Mouse (Mus musculus): ENCODE results near the gene Btbd11. TPM values are rescaled to one million over a fixed set of nuclear protein-coding genes. Genes with fewer than 3 reads are reported as not detected.
A peak's percentile ranks its signal among the peaks of the same experiment; 100 is the strongest.

Gene Btbd11
- total RNA-seq, 2 experiments from 2014 or later: 17.6 to 18.5 TPM

GRCm38 (mm10) chr10:85475642-85476345 is 89.2 kb downstream of the Btbd11 start:
- DNase-seq (ENCODE audit: low spot score in 2 of 2): no peak

GRCm38 (mm10) chr10:85479959-85480625 is 93.5 kb downstream of the Btbd11 start:
- no peak for DNase-seq (ENCODE audit: low spot score in 2 of 2)

DNA sequence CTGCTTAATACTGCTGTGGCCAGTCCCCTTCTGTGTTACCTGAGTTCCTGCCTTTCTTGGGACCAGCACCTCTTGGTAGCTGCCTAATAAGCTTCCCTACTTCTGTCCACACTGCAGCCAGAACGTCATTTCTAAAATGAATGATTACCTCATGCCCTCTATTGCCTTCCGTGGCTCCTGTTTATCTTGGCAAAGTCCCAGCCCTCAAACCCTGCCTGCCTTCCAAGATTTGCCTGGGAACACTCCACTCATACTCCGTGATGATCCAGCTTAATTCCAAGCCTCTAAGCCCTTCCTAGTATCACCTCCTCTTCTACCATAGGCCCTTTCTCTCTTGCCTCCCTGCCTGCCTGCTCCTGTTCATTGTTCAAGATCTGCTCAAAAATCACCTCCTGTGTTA is 94.5 kb downstream of the Btbd11 start:
- DNase-seq (ENCODE audit: low spot score in 2 of 2): no peak

- no peak for DNase-seq (ENCODE audit: low spot score in 2 of 2)
These were observed 95.5 kb downstream of the Btbd11 start for GRCm38 (mm10) chr10:85482064-85482473.

DNA sequence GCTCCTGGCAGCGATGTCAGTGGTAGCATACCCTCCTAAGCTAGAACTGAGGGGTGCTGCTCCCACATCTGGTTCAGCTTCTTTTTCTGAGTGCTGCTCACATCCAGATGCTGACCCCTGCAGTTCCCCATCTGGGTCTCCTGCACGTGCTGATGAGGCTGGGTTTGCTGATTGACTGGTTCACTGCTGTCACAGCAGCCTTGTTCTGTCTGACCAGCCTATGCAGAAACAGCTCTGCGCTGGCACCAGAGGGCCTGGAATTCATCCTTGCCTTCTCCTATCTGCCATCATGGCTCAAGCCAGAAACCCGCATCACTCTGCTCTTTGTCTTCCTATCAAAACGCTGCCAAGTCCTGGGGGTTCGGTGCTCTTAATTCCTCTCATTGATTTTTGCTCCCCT is 95.9 kb downstream of the Btbd11 start:
- DNase-seq (ENCODE audit: low spot score in 2 of 2): no peak

- DNase-seq (ENCODE audit: low spot score in 2 of 2): no peak
These were observed 99.8 kb downstream of the Btbd11 start for GRCm38 (mm10) chr10:85486456-85486855.

GRCm38 (mm10) chr10:85492583-85492982 is 106.0 kb downstream of the Btbd11 start:
- DNase-seq (ENCODE audit: low spot score in 2 of 2): no peak

GRCm38 (mm10) chr10:85496358-85496757 is 109.7 kb downstream of the Btbd11 start:
- DNase-seq (ENCODE audit: low spot score in 2 of 2): no peak

GRCm38 (mm10) chr10:85496981-85497380 is 110.4 kb downstream of the Btbd11 start:
- no peak for DNase-seq (ENCODE audit: low spot score in 2 of 2)

DNA sequence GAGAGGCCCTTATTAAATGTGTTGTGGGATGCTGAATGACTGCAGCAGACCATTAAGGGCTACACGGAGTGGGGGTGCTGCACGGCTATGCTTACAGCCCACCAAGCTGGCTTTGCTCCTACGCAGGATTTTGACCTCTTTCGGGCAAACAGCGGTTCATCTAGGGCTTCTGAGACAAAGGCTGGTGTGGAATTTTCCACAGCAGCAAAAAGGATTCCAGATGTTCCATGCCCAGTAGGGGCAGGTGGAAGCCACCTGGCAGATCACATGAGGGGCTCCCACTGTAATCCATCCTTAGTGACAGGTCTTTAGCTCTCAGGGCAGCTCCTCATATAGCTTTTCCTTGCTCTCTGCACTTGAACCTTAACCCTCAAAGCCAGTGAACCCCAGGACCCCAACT is 111.3 kb downstream of the Btbd11 start:
- no peak for DNase-seq (ENCODE audit: low spot score in 2 of 2)

GRCm38 (mm10) chr10:85500573-85501155 is 114.0 kb downstream of the Btbd11 start:
- DNase-seq (ENCODE audit: low spot score in 2 of 2): no peak

DNA sequence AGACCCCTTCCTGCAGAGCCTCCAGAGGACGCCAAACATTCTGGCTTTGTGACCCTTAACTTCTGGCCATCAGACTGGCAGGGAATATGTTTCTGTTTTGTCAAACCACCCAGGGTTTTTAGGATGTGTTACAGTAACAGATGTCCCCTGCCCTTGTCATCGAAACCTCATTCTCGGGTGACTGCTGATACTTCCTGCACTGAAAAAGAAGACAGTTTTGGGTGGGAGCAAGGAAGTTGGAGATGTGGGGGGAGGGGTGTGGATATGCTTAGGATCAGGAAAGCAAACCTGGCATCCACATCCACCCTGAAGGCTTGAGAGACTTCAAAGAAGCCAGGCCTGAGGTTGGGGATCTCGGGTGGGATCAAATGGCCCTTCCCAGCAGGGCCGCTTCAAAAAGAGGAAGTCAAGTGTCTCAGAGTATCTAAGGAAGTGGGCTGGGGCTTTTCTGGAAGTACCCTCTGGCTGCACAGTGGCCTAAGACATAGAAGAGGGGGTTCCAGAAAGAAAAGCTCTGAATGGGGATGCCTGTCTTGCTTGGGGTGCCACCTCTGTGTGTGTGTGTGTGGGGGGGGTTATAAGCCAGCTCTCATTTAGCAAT is 115.5 kb downstream of the Btbd11 start:
- DNase-seq (ENCODE audit: low spot score in 2 of 2): no peak

GRCm38 (mm10) chr10:85502656-85503055 is 116.0 kb downstream of the Btbd11 start:
- no peak for DNase-seq (ENCODE audit: low spot score in 2 of 2)

DNA sequence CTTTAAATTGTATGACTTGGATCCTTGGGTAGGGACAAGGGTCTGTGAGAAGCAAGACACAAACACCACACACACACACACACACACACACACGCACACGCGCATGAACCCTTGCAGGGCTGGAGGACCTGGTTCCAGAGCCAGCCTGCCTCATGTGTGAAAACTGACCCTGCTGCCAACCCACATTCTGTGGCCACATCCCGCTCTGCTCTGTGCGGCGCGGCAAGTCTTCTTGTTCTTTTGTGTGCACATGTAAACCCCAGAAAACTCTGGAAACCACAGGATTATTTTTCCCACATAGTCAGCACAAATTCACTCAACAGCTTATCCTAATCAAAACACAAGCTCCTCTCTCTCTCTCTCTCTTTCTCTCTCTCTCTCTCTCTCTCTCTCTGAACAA is 116.8 kb downstream of the Btbd11 start:
- DNase-seq (ENCODE audit: low spot score in 2 of 2): no peak

DNA sequence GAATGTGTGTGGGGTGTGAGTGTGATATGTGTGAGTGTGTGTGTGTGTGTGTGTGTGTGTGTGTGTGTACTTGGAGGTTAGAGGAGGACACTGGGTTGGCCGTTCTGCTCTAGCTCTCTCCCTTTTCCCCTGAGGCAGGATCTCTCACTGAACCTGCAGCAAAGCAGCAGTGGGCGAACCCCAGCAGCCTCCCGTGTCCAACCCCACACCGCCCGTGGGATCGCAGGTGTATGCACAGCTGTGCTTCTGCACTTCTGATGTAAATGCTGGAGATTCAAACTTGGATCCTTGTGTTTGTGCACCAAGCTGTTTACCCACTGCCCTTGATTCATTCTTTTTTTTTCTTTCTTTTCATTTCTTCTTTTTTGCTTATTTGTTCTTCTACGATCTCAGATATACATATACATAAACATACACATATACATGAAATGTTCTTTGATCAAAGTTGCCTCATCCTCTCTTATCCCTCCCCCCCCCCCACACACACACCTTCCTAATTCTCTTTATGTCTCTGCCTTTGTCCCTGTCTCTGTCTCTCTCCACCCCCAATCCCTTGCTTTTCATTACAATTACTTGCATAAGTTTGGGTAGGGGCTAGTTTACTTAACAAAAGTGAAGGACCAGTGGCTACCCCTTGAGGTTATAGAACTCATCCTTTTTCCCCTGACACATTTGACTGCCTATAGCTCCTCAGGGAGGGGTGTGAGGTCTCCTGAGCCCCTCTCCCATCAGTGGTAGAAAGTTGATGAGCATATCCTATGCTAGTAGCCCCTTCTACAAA is 120.8 kb downstream of the Btbd11 start:
- DNase-seq (ENCODE audit: low spot score in 2 of 2): no peak

DNA sequence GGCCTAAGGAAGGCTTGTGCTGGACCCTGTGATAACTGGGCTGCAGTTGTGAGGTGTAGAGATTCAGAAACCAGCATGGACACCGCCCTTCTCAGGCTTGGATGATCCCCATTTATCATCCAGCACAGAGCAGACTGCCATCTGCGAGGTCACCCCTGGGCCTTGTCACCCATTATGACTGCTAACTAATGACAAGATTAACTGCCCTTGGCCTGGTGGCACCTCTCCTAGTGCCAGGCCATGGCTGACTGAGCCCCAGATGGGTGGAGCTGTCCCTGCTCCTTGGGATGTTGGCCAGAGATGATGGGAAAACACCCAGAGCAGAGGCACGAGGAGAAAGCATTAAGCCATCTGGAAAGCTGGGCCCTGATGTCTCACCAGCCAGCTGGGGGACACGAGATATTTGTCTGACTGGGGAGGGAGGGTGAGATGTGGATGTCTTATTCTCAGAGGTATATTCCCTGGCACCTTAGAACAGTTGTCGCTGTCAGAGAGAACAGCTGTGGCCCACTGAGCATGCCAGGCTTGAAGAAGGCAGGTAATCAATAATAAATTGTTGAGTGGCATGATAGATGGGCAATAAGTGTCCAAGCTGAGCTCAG is 121.7 kb downstream of the Btbd11 start:
- no peak for DNase-seq (ENCODE audit: low spot score in 2 of 2)

GRCm38 (mm10) chr10:85509000-85509399 is 122.4 kb downstream of the Btbd11 start:
- no peak for DNase-seq (ENCODE audit: low spot score in 2 of 2)

DNA sequence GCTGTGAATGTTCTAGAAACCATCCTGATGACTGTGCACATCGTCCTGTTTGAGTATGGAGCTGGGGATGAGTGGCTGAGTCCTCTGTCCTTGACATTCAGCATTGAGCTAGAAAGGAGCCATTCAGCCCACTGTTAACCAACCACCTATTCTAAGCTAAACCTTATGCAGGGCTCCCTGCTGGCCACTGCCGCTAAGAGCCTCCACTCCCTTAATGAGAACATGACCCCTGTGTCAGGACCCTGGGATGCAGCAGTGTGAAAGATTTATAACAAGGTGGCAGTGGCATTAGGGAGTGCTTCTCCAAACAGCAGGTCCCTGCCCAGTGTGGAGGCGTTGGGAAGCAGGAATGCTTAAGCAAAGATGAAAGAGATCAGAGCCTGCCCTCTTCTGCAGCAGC is 123.7 kb downstream of the Btbd11 start:
- no peak for DNase-seq (ENCODE audit: low spot score in 2 of 2)

DNA sequence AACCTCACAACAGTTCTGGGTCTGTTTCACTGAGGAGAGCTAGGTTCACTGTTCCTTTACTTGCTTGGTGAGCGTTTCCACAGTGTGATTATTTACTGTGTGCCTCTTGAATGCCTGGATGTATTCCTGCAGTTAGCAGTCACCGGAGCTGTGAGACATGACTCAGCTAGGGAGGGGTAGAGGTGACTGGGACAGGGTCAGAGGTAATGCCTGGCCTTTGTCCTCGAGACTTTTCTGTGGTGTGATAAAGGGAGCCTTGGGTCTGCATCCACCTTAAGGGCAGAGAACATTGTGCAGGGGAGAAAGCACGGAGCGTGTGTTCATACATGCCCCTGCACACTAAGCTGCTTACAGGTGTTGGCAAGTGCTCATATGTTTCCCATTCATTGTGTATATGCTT is 126.2 kb downstream of the Btbd11 start:
- DNase-seq (ENCODE audit: low spot score in 2 of 2): no peak

- DNase-seq (ENCODE audit: low spot score in 2 of 2): peak in 1 of 2 experiments; percentile 22
These were observed 130.9 kb downstream of the Btbd11 start for GRCm38 (mm10) chr10:85517223-85518110.
